Mouse (Mus musculus) C2C12 (cell line): ENCODE data around the gene Sprn.

ENCODE experiments used
- CEBPB ChIP-seq: IDR thresholded peaks from one replicate; pipeline ENCODE4 v1.6.1; 2011; ENCODE audit warnings: low read depth, mild to moderate bottlenecking, control low read depth, moderate library complexity
- CTCF ChIP-seq: IDR thresholded peaks from one replicate; pipeline ENCODE4 v1.5.1; 2011; ENCODE audit not compliant: control insufficient read depth, insufficient read depth, insufficient read length
- FOSL1 ChIP-seq: IDR thresholded peaks from one replicate; pipeline ENCODE4 v1.8.0; 2011; ENCODE audit warnings: mild to moderate bottlenecking, low read length; ENCODE audit not compliant: poor library complexity, insufficient read depth, severe bottlenecking
- MAX ChIP-seq: IDR thresholded peaks from one replicate; pipeline ENCODE4 v1.6.1; 2011; ENCODE audit warnings: mild to moderate bottlenecking, control low read depth
- MYOD1 ChIP-seq: IDR thresholded peaks from one replicate; pipeline ENCODE4 v1.6.1; 2011; ENCODE audit warnings: low read depth; ENCODE audit not compliant: control insufficient read depth, insufficient read length
- MYOG ChIP-seq: IDR thresholded peaks from one replicate; pipeline ENCODE4 v1.6.1; 2011; ENCODE audit not compliant: control insufficient read depth, insufficient read length; ENCODE audit errors: extremely low read depth
- USF1 ChIP-seq: IDR thresholded peaks from one replicate; pipeline ENCODE4 v1.6.1; 2011; ENCODE audit warnings: low read depth, mild to moderate bottlenecking, control low read depth, moderate library complexity

DNA sequence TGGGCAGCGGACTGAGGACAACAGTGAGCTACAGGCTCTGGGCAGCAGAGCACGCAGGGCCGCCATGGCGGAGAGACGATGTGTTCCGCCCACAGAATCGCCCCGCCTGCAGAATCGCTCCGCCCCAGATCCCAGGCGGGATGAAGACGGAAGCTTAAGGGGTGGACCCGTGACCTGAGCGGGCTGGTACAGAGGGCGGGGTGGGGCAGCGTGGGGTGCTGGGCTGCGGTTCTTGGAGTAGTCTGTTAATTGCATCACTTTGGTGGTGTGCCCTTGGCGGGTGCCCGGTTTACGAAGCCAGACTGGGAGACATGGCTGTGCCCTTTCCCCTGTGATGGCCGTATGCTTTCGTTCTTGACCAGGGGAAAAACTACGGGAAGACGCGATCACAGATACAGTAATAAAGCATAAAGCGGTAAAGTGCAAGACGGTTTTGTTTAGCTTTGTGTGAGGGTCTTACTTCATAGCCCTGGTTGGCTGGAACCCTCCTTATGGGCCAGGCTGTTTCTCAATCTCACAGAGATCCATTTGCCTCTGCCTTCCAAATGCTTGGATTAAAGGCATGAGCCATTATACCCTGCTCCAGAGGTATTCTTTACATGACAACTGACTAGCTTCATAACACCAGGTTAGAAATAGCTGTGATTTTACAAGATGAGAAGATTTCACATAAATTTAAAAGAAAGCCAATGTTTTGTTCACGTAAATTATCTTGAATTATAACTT lies 38.2 kb downstream of the Sprn start, which contains the start of gene Echs1:
- TF ChIP-seq MYOG (no peak), CTCF (no peak), USF1 (peak; percentile 39), MAX (no peak), CEBPB (peak; percentile 79), MYOD1 (no peak), FOSL1 (no peak)
